Mouse (Mus musculus) hindbrain, embryonic 16.5 days (tissue): ENCODE results near the gene Prss21. TPM values are rescaled to one million over a fixed set of nuclear protein-coding genes. Genes with fewer than 3 reads are reported as not detected.

Experiments
- ATAC-seq: fragments of 200-750 bp; cut with Nextera tagmentation; 2 replicates; pipeline ENCODE4 v1.8.0; 2017; ENCODE audit warnings: moderate TSS enrichment, moderate library complexity
- H3K27ac ChIP-seq: fragments of 300-500 bp; sonication (generic); 2 replicates; pipeline ENCODE4 v1.5.1; 2014; ENCODE audit warnings: low read depth, mild to moderate bottlenecking, control low read depth, low read length, moderate library complexity
- H3K27me3 ChIP-seq: fragments of 300-500 bp; sonication (generic); replicated peaks from 2 replicates; pipeline ENCODE4 v1.6.1; 2014; ENCODE audit warnings: low read length; ENCODE audit not compliant: control insufficient read depth, insufficient read depth
- H3K36me3 ChIP-seq: fragments of 300-500 bp; sonication (generic); 2 replicates; pipeline ENCODE4 v1.6.1; 2014; ENCODE audit warnings: mild to moderate bottlenecking, low read length, moderate library complexity, mixed read lengths; ENCODE audit not compliant: control insufficient read depth, insufficient read depth
- H3K4me1 ChIP-seq: fragments of 300-500 bp; sonication (generic); 2 replicates; pipeline ENCODE4 v1.6.1; 2014; ENCODE audit warnings: low read depth, low read length; ENCODE audit not compliant: control insufficient read depth, insufficient read depth
- H3K4me2 ChIP-seq: fragments of 300-500 bp; sonication (generic); 2 replicates; pipeline ENCODE4 v1.6.1; 2014; ENCODE audit warnings: mild to moderate bottlenecking, low read length, control low read depth, moderate library complexity
- H3K4me3 ChIP-seq: fragments of 300-500 bp; sonication (generic); 2 replicates; pipeline ENCODE4 v1.5.1; 2014; ENCODE audit warnings: mild to moderate bottlenecking, low read length, control low read depth, moderate library complexity
- H3K9ac ChIP-seq: fragments of 300-500 bp; sonication (generic); 2 replicates; pipeline ENCODE4 v1.6.1; 2014; ENCODE audit warnings: low read depth, mild to moderate bottlenecking, control low read depth, low read length, moderate library complexity
- H3K9me3 ChIP-seq: fragments of 300-500 bp; sonication (generic); 2 replicates; pipeline ENCODE4 v1.6.1; 2014; ENCODE audit warnings: mild to moderate bottlenecking, low read length, moderate library complexity; ENCODE audit not compliant: control insufficient read depth
- WGBS: fragments of 180-500 bp; shearing (Covaris S2); extraction: QIAGEN DNeasy Blood & Tissue Kit; methylation state at CpG from one replicate; pipeline ENCODE4 v1.1.7; 2014; 5-methylcytosine and 5-hydroxymethylcytosine counted together
- polyA plus RNA-seq: library from polyadenylated mRNA; unstranded; fragments of >200 nt; fragmentation: Nextera tagmentation; extraction: Ambion mirVana; gene quantifications from 2 replicates; pipeline ENCODE4 v1.2.1, GENCODE M21; 2015

Prss21 gene
- polyA plus RNA-seq, 1 experiment from 2014 or later = not detected

GRCm38 (mm10) chr17:23829064-23829619 is 38.7 kb upstream of the Prss21 start, which contains the start of gene Elob:
TSS of gene Elob (minus strand) at chr17:23829136.
- H3K4me1 ChIP-seq = peaks cover 14% of the 10 kb centered on the region
- H3K36me3 ChIP-seq = peaks cover 16% of the 10 kb centered on the region
- peak within 1 kb of the TSS; percentile 75 for H3K9ac ChIP-seq
- peak within 1 kb of the TSS; percentile 90 for H3K27ac ChIP-seq
- no peaks in the 10 kb centered on the region for H3K9me3 ChIP-seq
- H3K4me3 ChIP-seq = peak within 1 kb of the TSS; percentile 79
- peak; percentile 97 for ATAC-seq
- under 1% methylated on average over 21 of the region's 42 CpGs for WGBS
- H3K4me2 ChIP-seq = peak within 1 kb of the TSS; percentile 84
- H3K27me3 ChIP-seq = peaks cover 8% of the 10 kb centered on the region

DNA sequence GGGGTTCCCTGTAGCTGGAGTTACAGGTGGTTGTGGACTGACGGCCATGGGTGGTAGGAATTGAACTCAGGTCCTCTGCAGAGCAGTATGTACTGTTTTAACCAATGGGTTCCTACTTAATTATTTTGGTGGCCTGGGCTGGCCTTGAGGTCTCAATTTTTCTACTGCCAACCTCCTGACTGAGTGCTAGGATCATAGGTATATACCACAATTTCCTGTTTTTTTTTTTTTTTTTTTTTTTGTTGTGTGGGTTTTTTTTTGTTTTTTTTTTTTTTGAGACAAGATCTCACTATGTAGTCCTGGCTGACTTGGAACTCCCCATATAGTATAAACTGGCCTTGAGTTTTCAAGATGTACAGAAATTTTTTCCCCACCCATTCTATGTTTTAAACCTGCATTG is 36.7 kb upstream of the Prss21 start:
- Histone ChIP-seq H3K9ac (no peak overlapping the region), H3K4me1 (peaks cover 14% of the 10 kb centered on the region), H3K4me2 (no peak overlapping the region), H3K36me3 (no peaks in the 10 kb centered on the region; the same call in 1 of the 2 replicates), H3K9me3 (no peaks in the 10 kb centered on the region), H3K27me3 (peaks cover 10% of the 10 kb centered on the region), H3K4me3 (no peak overlapping the region), H3K27ac (no peak overlapping the region)
- WGBS = 94% methylated on average over 1 of the region's 1 CpGs
- no peak for ATAC-seq

- H3K4me3 ChIP-seq = no peak within 1 kb of the TSS
- H3K4me1 ChIP-seq = no peaks in the 10 kb centered on the region
- no peaks in the 10 kb centered on the region for H3K36me3 ChIP-seq
- H3K9me3 ChIP-seq = no peaks in the 10 kb centered on the region
- ATAC-seq = no peak
- 77% methylated on average over 8 of the region's 8 CpGs for WGBS
- no peak within 1 kb of the TSS for H3K27ac ChIP-seq
- peaks cover 10% of the 10 kb centered on the region for H3K27me3 ChIP-seq
- no peak within 1 kb of the TSS for H3K4me2 ChIP-seq
- no peak within 1 kb of the TSS; the same call in 1 of the 2 replicates for H3K9ac ChIP-seq
Measured at GRCm38 (mm10) chr17:23836006-23836575, 31.8 kb upstream of the Prss21 start, which contains the start of gene Prss33. TSS of gene Prss33 (minus strand) at chr17:23836056.

- Histone ChIP-seq H3K27me3 (peaks cover 3% of the 10 kb centered on the region; the same call in 1 of the 2 replicates), H3K4me2 (no peak overlapping the region), H3K9me3 (no peaks in the 10 kb centered on the region), H3K4me1 (no peaks in the 10 kb centered on the region), H3K4me3 (no peak overlapping the region), H3K27ac (no peak overlapping the region), H3K9ac (no peak overlapping the region), H3K36me3 (no peaks in the 10 kb centered on the region)
- ATAC-seq = no peak
- WGBS = 30% methylated on average over 4 of the region's 4 CpGs
Measured at GRCm38 (mm10) chr17:23841145-23841544, 26.7 kb upstream of the Prss21 start.

DNA sequence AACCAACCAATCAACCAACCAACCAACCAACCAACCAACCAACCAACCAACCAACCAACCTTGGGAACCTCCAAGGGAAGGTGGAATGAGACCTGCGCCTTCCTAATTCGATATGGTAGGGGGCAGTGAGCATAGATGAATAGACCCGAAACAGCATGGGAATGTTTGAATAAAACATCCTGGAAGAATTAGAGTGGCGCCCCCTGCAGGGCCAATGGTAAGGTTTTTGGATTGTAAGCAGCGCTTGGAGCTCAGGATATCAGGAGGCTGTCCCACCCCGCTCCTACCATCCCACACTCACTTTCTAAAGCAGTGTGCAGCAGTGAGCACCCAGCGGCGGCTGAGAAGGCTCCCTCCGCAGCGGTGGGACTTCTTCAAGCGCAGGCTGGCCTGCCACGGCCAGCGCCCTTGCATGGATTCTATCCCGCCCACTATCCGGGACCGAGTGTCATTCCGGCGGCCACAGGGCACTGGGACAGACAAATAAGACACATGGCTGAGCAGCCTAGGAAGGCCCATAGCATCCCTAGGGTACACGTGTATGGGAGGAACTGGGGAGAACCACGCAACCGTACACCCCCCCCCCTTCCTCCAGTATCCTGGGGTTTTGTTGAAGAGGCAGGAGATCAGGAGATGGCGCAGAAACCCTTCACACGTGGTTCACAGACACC is 24.6 kb upstream of the Prss21 start:
- Histone ChIP-seq H3K4me2 (no peak overlapping the region; the same call in 1 of the 2 replicates), H3K4me1 (no peaks in the 10 kb centered on the region), H3K27me3 (peaks cover 3% of the 10 kb centered on the region; the same call in 1 of the 2 replicates), H3K4me3 (no peak overlapping the region), H3K36me3 (no peaks in the 10 kb centered on the region), H3K27ac (no peak overlapping the region), H3K9me3 (no peaks in the 10 kb centered on the region), H3K9ac (no peak overlapping the region)
- ATAC-seq = no peak; the same call in 1 of the 2 replicates
- WGBS = 42% methylated on average over 23 of the region's 23 CpGs

DNA sequence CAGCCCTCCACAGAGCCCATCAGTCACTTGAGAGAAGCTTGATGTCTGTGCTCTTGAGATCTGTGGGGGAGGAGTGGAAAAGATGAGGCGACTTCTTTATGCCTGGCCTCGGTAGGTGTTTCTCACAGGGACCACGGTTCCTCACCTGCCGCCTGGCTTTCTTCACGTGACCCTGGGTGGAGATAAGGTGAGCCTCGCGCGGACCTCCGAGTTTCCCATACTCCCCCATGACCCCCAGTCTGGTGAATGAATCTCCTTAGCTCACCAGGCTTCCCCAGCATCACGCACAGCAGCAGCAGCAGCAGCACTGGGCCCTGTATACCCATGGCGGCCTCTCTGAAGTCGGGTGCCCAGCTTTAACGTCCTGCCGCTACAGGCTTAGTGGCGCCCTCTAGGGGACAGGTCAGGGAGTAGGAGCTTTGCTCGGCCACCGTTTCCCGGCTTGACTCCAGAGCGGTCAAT is 24.0 kb upstream of the Prss21 start, which contains the start of the genes Prss32 and Prss41:
Gene Prss32, plus strand, starts transcription at position 44 of the 462 bp plus-strand sequence.
Gene Prss41, minus strand, starts transcription at position 361 of the 462 bp plus-strand sequence.
- peaks cover 3% of the 10 kb centered on the region; the same call in 1 of the 2 replicates for H3K27me3 ChIP-seq
- H3K4me2 ChIP-seq = peak within 1 kb of the TSS; percentile 24
- H3K9me3 ChIP-seq = no peaks in the 10 kb centered on the region
- ATAC-seq = peak; percentile 40; the same call in 1 of the 2 replicates
- no peaks in the 10 kb centered on the region for H3K4me1 ChIP-seq
- 11% methylated on average over 19 of the region's 19 CpGs for WGBS
- no peak within 1 kb of the TSS for H3K4me3 ChIP-seq
- H3K27ac ChIP-seq = no peak within 1 kb of the TSS
- H3K36me3 ChIP-seq = no peaks in the 10 kb centered on the region
- H3K9ac ChIP-seq = no peak within 1 kb of the TSS

DNA sequence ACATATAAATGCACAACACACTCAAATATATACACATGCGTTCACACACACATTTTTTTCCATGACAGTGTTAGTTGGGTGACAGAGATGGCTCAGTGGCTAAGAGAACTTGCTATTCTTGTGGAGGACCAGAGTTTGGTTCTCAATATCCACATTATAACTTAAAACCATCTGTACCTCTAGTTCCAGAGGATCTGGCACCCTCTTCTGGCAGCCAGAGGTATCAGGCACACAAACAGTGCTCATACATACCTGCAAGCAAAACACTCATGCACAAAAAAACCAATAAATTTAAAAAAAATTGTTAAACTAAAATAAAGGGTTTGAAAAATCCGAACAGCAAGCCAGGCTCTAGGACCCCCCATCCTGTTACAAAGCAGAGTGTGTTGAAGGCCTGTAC is 17.8 kb upstream of the Prss21 start:
- H3K9ac ChIP-seq = no peak overlapping the region
- 64% methylated on average over 2 of the region's 2 CpGs for WGBS
- no peaks in the 10 kb centered on the region for H3K4me1 ChIP-seq
- no peak overlapping the region for H3K4me3 ChIP-seq
- H3K4me2 ChIP-seq = no peak overlapping the region
- H3K27ac ChIP-seq = no peak overlapping the region
- H3K36me3 ChIP-seq = no peaks in the 10 kb centered on the region
- no peaks in the 10 kb centered on the region; the same call in 1 of the 2 replicates for H3K27me3 ChIP-seq
- ATAC-seq = no peak
- no peaks in the 10 kb centered on the region for H3K9me3 ChIP-seq

DNA sequence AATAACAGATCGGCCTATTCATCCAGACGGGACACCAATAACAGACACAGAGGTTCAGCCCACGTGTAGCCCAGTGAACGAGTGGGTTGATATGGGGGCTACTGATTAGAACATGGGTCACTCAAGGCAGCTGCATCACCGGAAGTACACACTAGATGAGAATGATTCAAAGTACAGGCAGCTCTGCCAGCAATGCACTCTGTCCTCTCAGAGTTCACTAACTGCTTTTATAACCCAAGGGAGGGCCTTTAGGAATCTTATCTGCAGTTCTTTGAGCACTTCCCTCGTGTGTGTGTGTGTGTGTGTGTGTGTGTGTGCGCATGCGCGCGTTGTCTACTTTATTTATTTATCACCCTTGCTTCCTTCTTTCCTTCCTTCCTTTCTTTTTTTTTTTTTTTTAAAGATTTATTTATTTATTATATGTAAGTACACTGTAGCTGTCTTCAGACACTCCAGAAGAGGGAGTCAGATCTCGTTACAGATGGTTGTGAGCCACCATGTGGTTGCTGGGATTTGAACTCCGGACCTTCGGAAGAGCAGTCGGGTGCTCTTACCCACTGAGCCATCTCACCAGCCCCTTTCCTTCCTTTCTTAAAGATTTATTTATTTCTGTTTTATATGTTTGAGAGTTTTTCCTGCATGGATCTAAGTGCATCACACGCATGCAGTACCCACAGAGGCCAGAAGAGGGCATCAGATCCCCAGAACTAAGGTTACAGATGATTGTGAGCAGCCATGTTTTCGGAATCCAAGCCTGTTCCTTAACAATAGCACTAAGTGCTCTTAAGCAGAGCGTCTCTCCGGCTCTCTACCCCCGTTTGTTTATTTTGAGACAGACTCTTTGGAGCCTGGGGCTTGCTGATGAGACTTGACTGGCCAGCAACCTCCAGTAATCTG is 16.8 kb upstream of the Prss21 start:
- Histone ChIP-seq H3K27me3 (no peaks in the 10 kb centered on the region; the same call in 1 of the 2 replicates), H3K4me3 (no peak overlapping the region), H3K4me1 (no peaks in the 10 kb centered on the region), H3K36me3 (no peaks in the 10 kb centered on the region), H3K9me3 (no peaks in the 10 kb centered on the region), H3K27ac (no peak overlapping the region), H3K4me2 (no peak overlapping the region), H3K9ac (no peak overlapping the region)
- WGBS = 62% methylated on average over 18 of the region's 19 CpGs
- peak; percentile 69; the same call in 1 of the 2 replicates for ATAC-seq
